Mouse (Mus musculus) midbrain, embryonic 10.5 days (tissue): ENCODE results near the gene Dll1. TPM values are rescaled to one million over a fixed set of nuclear protein-coding genes. Genes with fewer than 3 reads are reported as not detected.

ENCODE experiments used
- DNase-seq: peaks from one replicate; pipeline ENCODE4 v3.0.0-alpha.2; 2017; ENCODE audit warnings: low spot score
- H3K27ac ChIP-seq: fragments of 300-500 bp; sonication (generic); replicated peaks from 2 replicates; pipeline ENCODE4 v1.5.1; 2016; ENCODE audit warnings: mild to moderate bottlenecking
- H3K27me3 ChIP-seq: fragments of 300-500 bp; sonication (generic); 2 replicates; pipeline ENCODE4 v1.6.1; 2016; ENCODE audit warnings: low read depth, mild to moderate bottlenecking; ENCODE audit not compliant: poor library complexity, severe bottlenecking
- H3K36me3 ChIP-seq: fragments of 300-500 bp; sonication (generic); 2 replicates; pipeline ENCODE4 v1.6.1; 2016; ENCODE audit warnings: mild to moderate bottlenecking, moderate library complexity
- H3K4me1 ChIP-seq: fragments of 300-500 bp; sonication (generic); 2 replicates; pipeline ENCODE4 v1.6.1; 2016
- H3K4me3 ChIP-seq: fragments of 300-500 bp; sonication (generic); 2 replicates; pipeline ENCODE4 v1.5.1; 2016; ENCODE audit warnings: mild to moderate bottlenecking, moderate library complexity
- H3K9me3 ChIP-seq: fragments of 300-500 bp; sonication (generic); replicated peaks from 2 replicates; pipeline ENCODE4 v1.6.1; 2016; ENCODE audit warnings: mild to moderate bottlenecking
- WGBS: fragments of 180-500 bp; shearing (Covaris S2); methylation state at CpG from one replicate; pipeline ENCODE4 v1.1.7; 2016; 5-methylcytosine and 5-hydroxymethylcytosine counted together
- polyA plus RNA-seq: library from polyadenylated mRNA; unstranded; fragments of >200 nt; fragmentation: Nextera tagmentation; extraction: Ambion mirVana; gene quantifications from 2 replicates; pipeline ENCODE4 v1.2.1, GENCODE M21; 2016

Gene Dll1
- polyA plus RNA-seq, 1 experiment from 2014 or later = 68.1 TPM

DNA sequence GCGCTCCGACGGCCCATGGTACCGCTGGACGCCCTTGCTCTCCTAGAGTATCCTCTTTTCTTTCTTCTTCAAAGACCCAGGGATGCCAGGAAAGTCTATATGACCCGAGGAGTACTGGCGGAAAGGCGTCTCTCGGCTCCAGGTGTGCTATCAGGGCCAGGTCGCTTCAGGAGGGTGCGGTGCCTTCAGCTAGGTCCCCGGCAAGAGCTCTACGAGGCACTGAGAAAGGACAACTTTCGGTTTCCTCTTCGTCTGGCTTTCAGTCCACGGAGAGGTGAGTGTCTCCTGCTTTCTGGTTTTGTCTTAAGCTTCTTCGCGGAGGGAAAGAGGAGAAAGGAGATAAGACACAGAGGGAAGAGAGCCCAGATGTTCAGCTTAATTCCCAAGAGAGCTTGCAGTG is 1.4 kb downstream of the Dll1 start:
- H3K9me3 ChIP-seq = no peaks in the 10 kb centered on the region
- peaks cover 97% of the 10 kb centered on the region for H3K4me1 ChIP-seq
- peaks cover 79% of the 10 kb centered on the region for H3K27me3 ChIP-seq
- peak overlapping the region; percentile 97 for H3K27ac ChIP-seq
- no peak for DNase-seq
- peaks cover 43% of the 10 kb centered on the region for H3K36me3 ChIP-seq
- peak overlapping the region; percentile 88 for H3K4me3 ChIP-seq
- 0% methylated on average over 18 of the region's 18 CpGs for WGBS

DNA sequence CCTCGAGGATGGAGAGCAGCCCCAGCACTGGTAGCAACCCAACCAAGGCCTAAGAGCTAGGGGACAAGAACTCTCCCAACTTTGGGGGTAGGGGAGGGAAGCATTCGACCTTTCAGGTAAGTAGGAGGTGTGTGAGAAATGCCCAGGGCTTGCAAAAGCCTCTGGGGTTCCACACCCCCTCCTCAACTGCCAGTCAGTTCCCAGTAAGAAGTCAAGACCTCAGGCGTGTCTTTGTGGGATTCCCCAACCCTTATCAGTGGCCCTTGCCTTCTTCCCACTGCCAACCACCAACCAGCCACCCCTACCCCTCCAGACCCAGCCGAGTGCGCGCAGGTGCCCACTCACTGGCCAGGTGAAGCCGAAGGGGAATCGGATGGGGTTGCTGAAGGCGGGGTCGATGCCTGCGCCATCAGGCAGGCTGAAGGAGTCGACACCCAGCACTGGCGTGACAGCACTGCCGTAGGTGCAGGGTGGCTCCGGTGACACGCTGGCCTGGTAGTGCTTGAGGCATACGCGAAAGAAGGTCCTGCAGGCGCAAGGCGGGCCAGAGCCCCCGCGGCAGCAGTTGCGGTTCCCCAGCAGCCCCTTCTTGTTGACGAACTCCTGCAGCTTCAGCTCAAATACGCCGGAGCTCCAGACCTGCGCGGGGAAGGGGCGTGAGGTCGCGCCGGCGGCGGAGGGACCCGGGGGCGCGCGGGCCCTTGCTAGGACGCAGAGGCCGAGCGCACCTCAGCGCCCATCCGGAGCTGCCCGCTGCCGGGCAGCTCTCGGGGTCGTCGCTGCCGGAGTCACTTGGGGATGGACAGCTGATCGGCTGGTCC is 2.1 kb downstream of the Dll1 start:
- H3K4me3 ChIP-seq = peak overlapping the region; percentile 88
- H3K36me3 ChIP-seq = peaks cover 50% of the 10 kb centered on the region
- peak overlapping the region; percentile 97 for H3K27ac ChIP-seq
- peaks cover 75% of the 10 kb centered on the region for H3K27me3 ChIP-seq
- DNase-seq = peak; percentile 49
- no peaks in the 10 kb centered on the region for H3K9me3 ChIP-seq
- WGBS = 2% methylated on average over 50 of the region's 50 CpGs
- peaks cover 97% of the 10 kb centered on the region for H3K4me1 ChIP-seq

DNA sequence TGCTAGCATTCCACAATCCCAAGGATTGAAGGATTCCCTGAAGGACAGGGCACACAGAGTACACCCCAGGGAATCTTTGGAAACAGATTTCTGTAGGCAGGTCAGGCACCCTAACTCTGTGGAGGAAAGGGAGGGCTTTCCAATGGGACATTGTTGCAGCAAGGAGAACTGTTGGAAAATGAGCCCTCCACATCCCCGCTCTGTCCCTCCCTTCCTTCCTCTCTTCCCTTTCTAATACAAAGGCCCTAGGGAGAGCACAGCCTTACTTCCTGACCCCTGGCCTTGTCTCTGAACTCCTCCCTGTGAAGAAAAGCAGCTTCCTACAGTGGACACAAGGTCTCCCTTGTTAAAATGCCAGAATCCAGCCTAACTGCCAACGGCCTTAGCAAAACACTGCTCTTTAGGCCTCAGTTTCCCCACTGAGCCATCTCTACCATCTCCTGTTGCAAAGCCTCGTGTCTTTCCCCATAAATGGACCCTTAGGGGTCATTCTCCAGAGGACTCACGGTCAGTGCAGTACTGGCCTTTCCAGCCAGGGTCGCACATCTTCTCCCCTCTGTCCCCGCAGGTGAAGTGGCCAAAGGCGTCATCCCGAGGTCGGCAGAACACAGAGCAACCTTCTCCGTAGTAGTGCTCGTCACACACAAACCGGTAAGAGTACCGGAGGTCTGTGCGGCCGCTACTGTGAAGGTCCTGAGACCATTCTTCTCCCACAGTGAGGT is 3.6 kb downstream of the Dll1 start:
- no peaks in the 10 kb centered on the region for H3K9me3 ChIP-seq
- no peak for DNase-seq
- H3K27me3 ChIP-seq = peaks cover 61% of the 10 kb centered on the region
- H3K4me1 ChIP-seq = peaks cover 97% of the 10 kb centered on the region
- H3K4me3 ChIP-seq = peak overlapping the region; percentile 88
- H3K27ac ChIP-seq = peak overlapping the region; percentile 97
- peaks cover 64% of the 10 kb centered on the region for H3K36me3 ChIP-seq
- 64% methylated on average over 15 of the region's 15 CpGs for WGBS

GRCm38 (mm10) chr17:15371967-15372835 is 4.5 kb downstream of the Dll1 start:
- Histone ChIP-seq H3K4me3 (peak overlapping the region; percentile 88), H3K36me3 (peaks cover 73% of the 10 kb centered on the region), H3K9me3 (no peaks in the 10 kb centered on the region; the same call in 1 of the 2 replicates), H3K27ac (peak overlapping the region; percentile 97), H3K27me3 (peaks cover 53% of the 10 kb centered on the region), H3K4me1 (peaks cover 88% of the 10 kb centered on the region)
- WGBS = 38% methylated on average over 17 of the region's 17 CpGs
- DNase-seq = peak; percentile 79

GRCm38 (mm10) chr17:15370401-15370800 is 6.3 kb downstream of the Dll1 start:
- peak overlapping the region; percentile 88 for H3K4me3 ChIP-seq
- H3K36me3 ChIP-seq = peaks cover 89% of the 10 kb centered on the region
- 94% methylated on average over 14 of the region's 14 CpGs for WGBS
- H3K27ac ChIP-seq = peak overlapping the region; percentile 30; the same call in 1 of the 2 replicates
- peaks cover 72% of the 10 kb centered on the region for H3K4me1 ChIP-seq
- peaks cover 40% of the 10 kb centered on the region for H3K27me3 ChIP-seq
- DNase-seq = no peak
- H3K9me3 ChIP-seq = no peaks in the 10 kb centered on the region; the same call in 1 of the 2 replicates

DNA sequence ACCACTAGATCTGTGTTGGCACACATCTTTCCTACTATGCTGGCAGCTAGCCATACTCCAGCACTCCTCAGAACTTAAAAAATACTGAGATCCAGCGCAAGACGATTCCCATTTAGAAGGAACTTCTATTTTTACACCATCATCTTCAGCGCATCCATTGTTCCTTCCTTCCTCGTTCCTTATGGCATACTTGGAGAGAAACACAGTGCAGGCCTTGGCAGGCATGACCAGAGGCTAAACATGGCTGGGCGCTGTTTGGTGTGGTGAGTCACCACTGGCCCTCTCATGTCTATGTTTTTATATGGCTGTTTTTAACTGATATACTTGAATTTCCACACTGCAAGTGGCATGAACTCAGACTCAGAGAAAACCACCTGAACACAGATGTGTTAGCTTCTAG is 11.0 kb downstream of the Dll1 start:
- H3K27me3 ChIP-seq = peaks cover 8% of the 10 kb centered on the region
- WGBS = 90% methylated on average over 5 of the region's 5 CpGs
- peaks cover 26% of the 10 kb centered on the region for H3K4me1 ChIP-seq
- peak; percentile 9 for DNase-seq
- H3K9me3 ChIP-seq = no peaks in the 10 kb centered on the region; the same call in 1 of the 2 replicates
- no peak overlapping the region for H3K4me3 ChIP-seq
- H3K27ac ChIP-seq = no peak overlapping the region
- peaks cover 51% of the 10 kb centered on the region for H3K36me3 ChIP-seq

GRCm38 (mm10) chr17:15363656-15364055 is 13.0 kb downstream of the Dll1 start:
- 83% methylated on average over 3 of the region's 3 CpGs for WGBS
- no peak overlapping the region for H3K4me3 ChIP-seq
- no peak for DNase-seq
- no peaks in the 10 kb centered on the region; the same call in 1 of the 2 replicates for H3K27me3 ChIP-seq
- H3K36me3 ChIP-seq = peaks cover 31% of the 10 kb centered on the region
- no peaks in the 10 kb centered on the region; the same call in 1 of the 2 replicates for H3K9me3 ChIP-seq
- peaks cover 6% of the 10 kb centered on the region for H3K4me1 ChIP-seq
- H3K27ac ChIP-seq = no peak overlapping the region

- no peaks in the 10 kb centered on the region for H3K36me3 ChIP-seq
- H3K4me1 ChIP-seq = peaks cover 5% of the 10 kb centered on the region; the same call in 1 of the 2 replicates
- no peak overlapping the region for H3K27ac ChIP-seq
- H3K27me3 ChIP-seq = 0 out of 2 replicates have a peak, but pooled peaks cover 4% of the 10 kb centered on the region
- no peak for DNase-seq
- H3K4me3 ChIP-seq = no peak overlapping the region
- H3K9me3 ChIP-seq = no peaks in the 10 kb centered on the region
- WGBS = 82% methylated on average over 3 of the region's 3 CpGs
Observed at GRCm38 (mm10) chr17:15357071-15357470, 19.6 kb downstream of the Dll1 start.

GRCm38 (mm10) chr17:15356526-15356925 is 20.1 kb downstream of the Dll1 start:
- no peak for DNase-seq
- no peak overlapping the region for H3K4me3 ChIP-seq
- H3K27me3 ChIP-seq = 0 out of 2 replicates have a peak, but pooled peaks cover 4% of the 10 kb centered on the region
- 92% methylated on average over 5 of the region's 5 CpGs for WGBS
- H3K4me1 ChIP-seq = peaks cover 5% of the 10 kb centered on the region; the same call in 1 of the 2 replicates
- no peaks in the 10 kb centered on the region for H3K9me3 ChIP-seq
- no peaks in the 10 kb centered on the region for H3K36me3 ChIP-seq
- H3K27ac ChIP-seq = no peak overlapping the region

- 0 out of 2 replicates have a peak, but pooled peaks cover 4% of the 10 kb centered on the region for H3K27me3 ChIP-seq
- WGBS = 97% methylated on average over 3 of the region's 3 CpGs
Observed at GRCm38 (mm10) chr17:15355072-15355471, 21.6 kb downstream of the Dll1 start.

DNA sequence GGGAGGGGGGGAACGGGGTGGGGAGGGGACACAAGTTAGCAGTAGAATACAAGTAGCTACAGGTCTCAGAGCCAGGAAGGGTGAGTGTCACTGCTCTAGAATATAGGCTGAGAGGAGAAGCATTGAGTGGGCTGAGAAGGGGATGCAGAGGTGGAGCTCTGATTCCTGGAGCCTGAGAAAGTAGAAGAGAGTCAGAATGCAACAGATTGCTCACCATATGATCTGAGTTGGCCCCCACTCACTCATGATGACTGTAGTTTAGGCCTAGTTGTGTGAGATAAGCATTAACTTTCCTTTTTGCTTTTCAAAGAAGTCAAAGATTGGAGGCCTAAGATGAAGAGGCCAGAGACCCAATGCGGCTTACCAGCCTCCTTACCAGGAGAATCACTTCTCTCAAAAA is 22.7 kb downstream of the Dll1 start:
- Histone ChIP-seq H3K4me1 (peaks cover 5% of the 10 kb centered on the region; the same call in 1 of the 2 replicates), H3K27ac (no peak overlapping the region), H3K4me3 (no peak overlapping the region), H3K9me3 (no peaks in the 10 kb centered on the region), H3K36me3 (no peaks in the 10 kb centered on the region), H3K27me3 (0 out of 2 replicates have a peak, but pooled peaks cover 4% of the 10 kb centered on the region)
- no peak for DNase-seq
- 88% methylated on average over 2 of the region's 2 CpGs for WGBS

More at GRCm38 (mm10) chr17:15355072-15355471, 21.6 kb downstream of the Dll1 start:
- H3K36me3 ChIP-seq = no peaks in the 10 kb centered on the region
- no peaks in the 10 kb centered on the region for H3K9me3 ChIP-seq
- no peak overlapping the region for H3K4me3 ChIP-seq
- H3K27ac ChIP-seq = no peak overlapping the region
- peaks cover 5% of the 10 kb centered on the region; the same call in 1 of the 2 replicates for H3K4me1 ChIP-seq
- DNase-seq = no peak
